Mouse (Mus musculus) C2C12 (cell line): ENCODE measurements around the gene Pde6h.

Experiments used
- CEBPB ChIP-seq: IDR thresholded peaks from one replicate; pipeline ENCODE4 v1.6.1; 2011; ENCODE audit warnings: low read depth, mild to moderate bottlenecking, control low read depth, moderate library complexity
- CTCF ChIP-seq: IDR thresholded peaks from one replicate; pipeline ENCODE4 v1.5.1; 2011; ENCODE audit not compliant: control insufficient read depth, insufficient read depth, insufficient read length
- MAX ChIP-seq: IDR thresholded peaks from one replicate; pipeline ENCODE4 v1.6.1; 2011; ENCODE audit warnings: mild to moderate bottlenecking, control low read depth
- MYOD1 ChIP-seq: IDR thresholded peaks from one replicate; pipeline ENCODE4 v1.6.1; 2011; ENCODE audit warnings: low read depth; ENCODE audit not compliant: control insufficient read depth, insufficient read length
- USF1 ChIP-seq: IDR thresholded peaks from one replicate; pipeline ENCODE4 v1.6.1; 2011; ENCODE audit warnings: low read depth, mild to moderate bottlenecking, control low read depth, moderate library complexity

DNA sequence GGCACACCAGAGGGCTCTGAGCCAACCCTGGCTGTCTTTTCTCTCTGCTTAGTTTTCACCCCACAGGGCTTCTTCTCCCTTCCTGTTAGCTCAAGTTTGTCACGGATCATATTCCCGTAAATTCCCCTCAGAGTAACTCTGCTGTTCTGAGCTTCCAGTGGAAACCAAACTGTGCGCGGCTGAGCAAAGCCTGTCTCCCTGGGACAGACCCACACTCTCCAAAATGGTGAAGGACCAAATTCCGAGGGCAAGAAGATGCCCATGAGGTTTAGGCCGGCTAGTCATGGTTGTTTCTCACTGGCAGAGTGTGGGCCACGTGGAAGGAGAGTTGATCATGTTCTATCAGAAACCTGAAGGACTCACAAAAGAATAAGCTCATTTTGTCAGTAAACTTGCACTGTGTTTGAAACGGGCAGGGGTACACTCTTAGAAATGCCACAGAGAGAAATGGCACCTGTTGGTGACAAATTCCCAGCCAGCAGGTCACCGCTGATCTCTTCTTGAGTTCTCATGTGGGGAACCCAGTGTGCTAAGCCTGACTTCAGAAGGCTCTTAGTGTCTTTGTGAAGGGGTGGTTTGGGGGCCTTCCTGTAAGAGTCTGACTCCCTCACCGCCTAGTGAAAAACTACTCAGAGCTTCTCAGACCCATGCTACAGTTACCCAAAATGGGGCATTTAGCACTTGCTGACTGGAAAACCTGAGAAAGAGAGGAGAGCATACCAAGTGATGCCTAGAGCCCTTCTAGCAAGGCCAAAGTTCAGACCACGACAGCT lies 16.7 kb downstream of the Pde6h start:
- TF ChIP-seq CTCF (no peak), USF1 (no peak), MYOD1 (no peak), CEBPB (no peak), MAX (no peak)
